Mouse (Mus musculus): ENCODE data around the gene Tcfl5. TPM values are rescaled to one million over a fixed set of nuclear protein-coding genes. Genes with fewer than 3 reads are reported as not detected.
A peak's percentile ranks its signal among the peaks of the same experiment; 100 is the strongest.

The Tcfl5 gene
- total RNA-seq (2014; fragmentation: Nextera tagmentation), result not detected in 2 replicates
- total RNA-seq (2017), result 0.15 TPM in 1 of 2 replicates, not detected in the other

DNA sequence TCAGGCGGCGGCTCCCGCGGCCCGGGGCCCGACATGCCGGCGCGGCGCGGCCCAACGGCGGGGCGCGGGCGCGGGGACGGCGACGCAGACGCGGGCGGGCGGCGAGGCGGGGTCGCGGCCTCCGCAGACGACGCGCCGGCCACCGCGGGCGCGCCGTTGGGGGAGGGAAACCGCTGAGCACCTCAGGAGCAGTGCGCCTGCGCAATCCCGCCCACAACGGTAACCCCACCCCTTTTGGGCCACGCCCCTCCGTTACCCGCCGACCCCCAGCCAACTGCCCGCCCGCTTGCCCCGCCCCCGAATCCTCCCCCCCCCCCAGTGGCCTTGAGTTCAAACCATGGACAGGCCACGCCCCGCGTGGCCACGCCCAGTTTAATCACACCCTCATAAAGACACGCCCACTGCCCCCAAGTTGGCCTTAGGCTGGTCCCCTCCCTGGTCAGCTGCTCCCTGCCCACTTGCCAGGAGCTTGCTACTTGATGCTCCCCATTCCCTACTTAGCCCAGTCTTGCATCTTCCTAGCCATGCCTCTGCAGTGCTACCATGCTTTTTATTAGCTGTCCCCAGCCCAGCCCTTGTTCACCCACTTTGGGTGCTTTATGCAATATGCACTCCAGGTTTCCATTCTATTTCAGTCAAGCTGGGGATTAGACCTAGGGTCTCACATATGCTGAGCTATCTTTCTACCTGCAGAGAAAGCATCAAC is at the start of gene Tcfl5:
Gene Tcfl5, minus strand, starts transcription at position 154 of the 706 bp plus-strand sequence.
- ATAC-seq (replicated peaks; ENCODE audit: low FRiP score, low TSS enrichment, poor library complexity, severe bottlenecking), result no peak

DNA sequence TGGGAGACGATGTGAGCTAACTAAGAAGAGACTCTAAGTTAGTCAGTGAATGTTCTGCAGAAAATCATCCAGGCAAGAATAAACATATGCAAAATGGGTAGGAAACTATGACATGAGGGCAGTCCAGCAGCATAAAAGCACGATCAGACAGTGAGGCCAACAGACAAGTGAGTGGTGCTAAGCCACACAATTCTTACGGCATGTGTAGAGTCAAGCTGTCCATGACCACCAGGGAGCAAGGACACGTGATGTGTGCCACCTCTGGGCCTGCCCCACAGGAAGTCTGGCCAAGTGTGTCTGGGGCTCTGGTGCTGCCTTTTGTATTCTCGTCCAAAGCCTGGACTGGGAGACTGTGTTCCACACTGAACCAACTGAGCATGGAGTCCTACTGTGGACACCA is 47.3 kb upstream of the Tcfl5 start:
- no peak for ATAC-seq (replicated peaks; ENCODE audit: low FRiP score, low TSS enrichment, poor library complexity, severe bottlenecking)

DNA sequence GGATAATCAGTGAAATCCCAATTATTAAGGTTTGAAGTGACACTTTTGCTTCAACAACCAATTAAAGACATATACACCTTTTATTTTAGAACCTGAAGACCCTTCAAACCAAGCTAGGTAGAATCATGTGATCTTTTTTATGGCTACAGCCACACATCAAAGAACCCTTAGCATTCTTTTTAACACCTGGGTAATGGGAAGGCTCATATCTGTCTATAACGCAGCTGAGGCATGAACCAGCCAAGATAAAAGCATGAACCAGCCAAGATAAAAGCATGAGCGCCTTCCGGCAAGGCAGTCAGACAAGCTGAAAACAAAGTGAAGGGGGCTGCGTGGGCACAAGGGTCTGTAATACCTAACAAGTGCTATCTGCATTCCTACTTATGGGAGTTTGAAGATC is 41.5 kb upstream of the Tcfl5 start:
- ATAC-seq (replicated peaks; ENCODE audit: low FRiP score, low TSS enrichment, poor library complexity, severe bottlenecking), result 0 out of 2 replicates have a peak, but pooled peaks have one; percentile 34

DNA sequence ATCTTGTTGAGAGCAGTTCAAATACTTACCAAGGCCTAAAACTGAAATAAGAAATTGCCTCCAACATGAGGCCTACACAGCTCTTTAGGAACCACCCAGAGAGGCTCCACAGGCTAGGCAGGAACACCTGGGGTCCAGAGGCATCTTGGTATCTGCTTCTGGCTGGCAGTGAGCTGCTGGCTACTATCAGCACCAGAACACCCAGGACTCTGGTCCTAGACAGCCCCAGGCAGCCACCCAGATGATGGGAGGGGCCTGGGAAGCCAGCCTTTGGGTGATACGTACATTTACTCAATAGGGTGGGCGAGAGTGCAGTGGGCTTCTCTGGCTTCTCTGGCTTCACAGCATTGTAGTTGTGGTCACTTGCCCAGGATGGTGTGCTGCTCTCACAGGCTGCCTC is 41.0 kb upstream of the Tcfl5 start:
- peak; percentile 76 for ATAC-seq (replicated peaks; ENCODE audit: low FRiP score, low TSS enrichment, poor library complexity, severe bottlenecking)

DNA sequence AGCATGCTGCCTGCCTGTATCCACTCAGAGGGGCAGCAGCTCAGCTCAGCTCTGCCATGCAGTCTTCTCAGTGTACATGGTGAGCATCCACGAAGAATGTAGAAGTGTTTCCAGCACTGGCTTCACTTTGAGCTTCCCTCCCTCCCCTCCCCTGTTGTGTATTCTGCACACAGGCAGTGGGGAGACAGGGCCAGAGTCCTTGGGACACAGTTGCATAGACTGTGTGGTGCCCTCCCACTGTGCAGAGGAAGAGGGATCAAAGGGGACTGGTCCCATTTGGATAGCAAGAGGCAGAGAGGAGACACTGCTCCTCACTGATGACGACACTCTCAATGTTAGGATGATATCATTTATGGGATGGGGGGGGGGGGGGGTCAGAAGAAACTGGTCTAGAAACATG is 38.7 kb upstream of the Tcfl5 start:
- ATAC-seq (replicated peaks; ENCODE audit: low FRiP score, low TSS enrichment, poor library complexity, severe bottlenecking), result no peak

DNA sequence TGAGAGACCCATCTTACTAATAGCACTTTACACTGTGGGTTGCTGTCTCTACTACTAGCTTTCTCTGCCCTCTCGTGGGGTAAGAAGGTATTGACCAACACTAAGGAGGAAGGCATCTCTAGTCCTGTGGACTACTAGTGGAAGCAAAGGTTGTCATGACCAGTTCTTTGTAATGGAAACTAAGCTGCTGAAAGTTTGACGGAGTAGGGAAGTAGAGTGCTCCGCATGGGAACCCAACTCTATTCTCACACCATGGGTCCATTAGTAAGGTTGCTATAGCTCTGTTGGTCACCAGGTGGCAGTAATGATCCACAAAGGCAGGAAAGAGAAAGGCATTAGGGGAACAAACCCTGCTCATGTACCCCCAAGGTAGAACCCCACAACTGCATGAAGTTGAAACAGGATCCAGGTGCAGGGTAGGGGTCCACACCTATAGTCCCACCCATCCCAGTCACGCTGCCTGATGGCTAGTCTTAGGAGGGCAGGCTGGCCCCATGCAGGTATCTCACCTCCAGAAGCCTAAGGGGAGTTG is 36.2 kb upstream of the Tcfl5 start:
- peak; percentile 78 for ATAC-seq (replicated peaks; ENCODE audit: low FRiP score, low TSS enrichment, poor library complexity, severe bottlenecking)

DNA sequence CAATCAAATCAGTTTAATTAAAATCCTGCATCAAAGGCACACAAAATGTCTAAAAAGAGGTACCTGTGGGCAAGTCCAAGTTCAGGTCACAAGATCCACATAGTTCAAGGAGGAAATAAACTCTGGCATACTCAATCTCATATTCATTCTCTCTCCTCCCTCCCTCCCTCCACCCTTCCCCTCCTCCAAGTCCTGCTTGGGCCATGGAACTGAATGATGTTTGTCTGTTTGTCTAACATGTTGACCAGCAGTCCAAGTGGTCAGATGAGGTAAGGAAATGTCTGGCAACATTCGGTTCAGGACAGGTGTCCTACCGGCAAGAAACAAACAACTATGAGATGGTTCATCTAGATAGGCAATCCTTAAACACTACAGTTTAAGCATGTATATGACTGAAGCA is 34.2 kb upstream of the Tcfl5 start:
- ATAC-seq (replicated peaks; ENCODE audit: low FRiP score, low TSS enrichment, poor library complexity, severe bottlenecking), result no peak

DNA sequence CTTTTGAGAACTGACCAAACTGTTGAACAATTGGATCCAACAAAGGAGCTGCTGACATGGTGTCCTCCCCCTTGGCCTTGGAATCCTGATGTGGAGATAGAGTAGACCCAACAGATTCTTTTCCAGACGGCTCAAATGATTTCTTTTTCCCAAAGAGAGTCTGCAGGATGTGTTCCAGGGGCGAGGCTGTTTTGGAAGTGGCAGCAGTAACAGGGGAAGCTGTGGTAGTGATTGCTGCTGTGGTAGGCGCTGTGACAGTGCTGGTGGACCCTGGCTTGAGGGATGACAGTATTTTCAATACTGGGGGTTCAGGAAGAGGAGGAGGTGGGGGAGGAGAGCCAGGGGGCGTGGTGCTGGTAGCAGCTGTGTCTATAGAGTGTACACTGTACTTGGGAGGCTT is 19.5 kb upstream of the Tcfl5 start:
- no peak for ATAC-seq (replicated peaks; ENCODE audit: low FRiP score, low TSS enrichment, poor library complexity, severe bottlenecking)

DNA sequence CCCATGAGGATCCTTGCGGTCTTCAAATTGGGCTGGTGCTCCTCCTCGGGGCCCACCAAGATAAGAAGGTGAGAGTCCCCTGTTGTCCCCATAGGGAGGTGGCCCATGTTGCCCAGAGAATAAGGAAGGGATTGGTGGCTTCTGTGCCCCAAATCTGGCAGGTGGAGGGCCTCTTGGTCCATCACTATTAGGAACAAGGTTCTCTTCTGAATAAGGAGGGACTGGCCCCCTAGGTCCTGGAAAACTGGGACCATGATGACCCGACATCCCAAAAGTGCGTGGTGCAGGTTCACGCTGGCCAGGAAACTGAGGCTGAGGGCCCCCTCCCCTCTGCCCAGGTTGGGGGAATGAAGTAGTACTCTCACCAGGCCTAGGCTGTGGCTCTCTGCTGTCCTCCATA is 18.0 kb upstream of the Tcfl5 start:
- no peak for ATAC-seq (replicated peaks; ENCODE audit: low FRiP score, low TSS enrichment, poor library complexity, severe bottlenecking)

DNA sequence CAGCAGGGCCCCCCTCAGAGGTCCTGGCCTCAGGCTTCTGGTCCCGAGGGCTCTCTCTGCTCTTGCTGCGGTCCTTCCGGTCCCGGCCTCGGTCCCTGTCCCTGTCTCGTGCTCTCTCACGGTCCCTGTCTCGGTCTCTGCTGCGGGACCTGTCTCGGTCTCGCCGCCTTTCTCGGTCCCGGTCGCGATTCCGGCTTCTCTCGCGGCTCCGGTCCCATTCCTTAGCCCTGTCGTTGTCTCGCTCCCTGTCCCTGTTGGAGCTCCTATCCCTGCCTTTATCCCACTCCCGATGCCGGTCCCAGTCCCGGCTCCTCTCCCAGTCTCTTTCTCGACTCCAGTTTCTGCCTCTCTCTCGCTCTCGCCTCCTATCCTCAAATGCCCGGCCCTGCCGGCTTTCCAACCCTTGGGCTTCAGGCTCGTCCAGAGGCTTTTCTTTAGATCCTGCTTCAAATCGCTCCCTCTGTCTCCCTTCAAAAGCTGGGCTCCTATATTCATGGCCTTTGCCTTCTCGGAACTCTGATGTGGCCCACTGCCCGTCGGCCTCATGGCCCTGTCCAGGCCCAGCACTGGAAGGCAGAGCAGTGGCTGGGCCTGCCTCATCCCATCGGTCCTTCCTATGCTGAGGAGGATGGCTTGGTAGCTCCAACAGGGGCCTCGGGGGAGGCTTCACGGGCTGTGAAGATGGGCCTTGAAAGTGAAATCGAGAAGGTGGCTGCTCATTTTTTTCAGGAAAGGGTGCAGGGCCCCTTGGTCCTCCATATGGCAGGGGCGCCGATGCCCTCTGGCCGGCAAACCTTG is 17.0 kb upstream of the Tcfl5 start:
- no peak for ATAC-seq (replicated peaks; ENCODE audit: low FRiP score, low TSS enrichment, poor library complexity, severe bottlenecking)

DNA sequence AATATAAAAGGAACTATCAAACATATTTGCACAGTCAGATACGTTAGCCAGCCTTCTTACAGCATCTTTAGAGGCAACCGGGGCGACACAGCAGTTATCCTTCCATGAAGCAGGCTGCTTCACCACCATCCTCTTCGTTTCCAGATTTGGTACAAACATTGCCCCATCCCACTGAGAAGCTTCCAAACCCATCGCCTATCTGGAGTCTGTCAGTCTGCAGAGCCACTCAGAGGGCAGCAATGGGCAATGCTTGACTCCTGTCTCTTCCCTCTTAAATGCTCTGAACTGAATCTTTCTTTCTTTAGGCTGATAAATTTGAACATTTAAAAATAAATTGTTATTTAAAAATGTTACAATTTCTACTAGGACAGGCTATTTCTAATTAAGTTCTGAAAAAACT is 15.9 kb upstream of the Tcfl5 start:
- ATAC-seq (replicated peaks; ENCODE audit: low FRiP score, low TSS enrichment, poor library complexity, severe bottlenecking), result no peak

DNA sequence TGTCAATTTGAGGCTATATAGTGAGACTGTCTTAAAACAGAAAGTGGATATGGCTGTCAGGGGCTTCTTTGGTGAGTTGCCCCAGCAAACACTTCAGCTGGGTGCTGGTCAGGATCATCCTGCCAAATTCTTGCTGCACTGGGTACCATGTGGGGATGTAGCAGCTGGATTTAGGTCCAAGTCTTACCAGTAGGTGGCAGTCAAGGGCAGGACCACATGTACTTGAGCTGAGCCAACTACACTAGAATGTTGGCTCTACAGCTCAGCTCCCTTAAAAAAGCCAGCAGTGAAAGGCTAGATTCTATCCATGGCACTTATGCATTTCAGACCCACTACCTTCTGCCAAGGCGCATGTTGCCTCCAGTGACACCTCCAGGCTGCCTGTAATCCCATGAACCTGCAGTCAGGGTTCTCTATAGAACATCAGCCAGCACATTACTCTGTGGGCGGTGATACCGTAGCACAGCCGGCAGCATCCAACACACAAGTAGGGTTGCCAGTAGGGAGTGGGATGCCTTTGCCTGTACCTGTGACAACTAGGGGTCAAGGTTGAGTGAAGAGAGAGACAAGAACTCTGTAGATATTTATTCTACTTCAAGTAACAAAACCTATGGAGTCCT is 15.0 kb upstream of the Tcfl5 start:
- peak; percentile 88 for ATAC-seq (replicated peaks; ENCODE audit: low FRiP score, low TSS enrichment, poor library complexity, severe bottlenecking)

DNA sequence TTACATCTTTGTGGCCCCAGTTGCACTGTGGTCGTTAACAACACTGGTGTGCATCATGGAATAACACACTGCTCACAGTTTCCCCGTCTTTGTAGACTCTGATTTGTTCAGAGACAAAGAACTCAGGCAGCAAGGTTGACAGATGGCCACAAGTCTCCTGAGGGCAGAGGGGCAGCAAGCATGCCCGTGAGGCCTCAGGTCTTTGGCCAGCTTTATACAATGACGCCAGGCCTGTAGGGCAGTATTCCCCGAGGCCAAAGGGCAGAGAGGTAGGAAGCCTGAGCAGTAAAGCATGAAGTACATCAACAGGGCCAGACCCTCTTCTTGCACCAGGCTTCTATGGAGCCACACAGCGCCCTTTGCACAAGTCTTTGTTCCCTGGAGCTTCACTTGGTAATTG is 12.6 kb upstream of the Tcfl5 start:
- ATAC-seq (replicated peaks; ENCODE audit: low FRiP score, low TSS enrichment, poor library complexity, severe bottlenecking), result no peak

DNA sequence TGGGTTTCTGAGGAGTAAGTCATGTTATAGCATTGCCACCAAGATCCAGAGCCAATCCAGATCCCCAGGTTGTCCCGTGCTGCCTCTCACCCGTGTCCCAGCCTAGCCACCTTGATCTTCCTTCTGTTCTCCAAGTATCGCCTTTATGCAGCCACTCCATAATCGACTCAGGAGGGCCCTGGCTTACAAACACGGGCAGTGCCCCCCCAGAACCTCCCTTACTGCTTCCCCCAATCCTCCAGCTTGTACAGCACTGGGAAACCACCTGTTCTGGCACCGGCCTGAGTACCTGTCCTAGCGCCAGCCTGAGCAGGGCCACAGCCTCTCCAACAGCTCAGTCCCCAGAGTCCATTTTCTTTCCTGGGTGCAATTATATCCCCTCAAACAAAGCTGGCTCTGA is 12.2 kb upstream of the Tcfl5 start:
- ATAC-seq (replicated peaks; ENCODE audit: low FRiP score, low TSS enrichment, poor library complexity, severe bottlenecking), result no peak

DNA sequence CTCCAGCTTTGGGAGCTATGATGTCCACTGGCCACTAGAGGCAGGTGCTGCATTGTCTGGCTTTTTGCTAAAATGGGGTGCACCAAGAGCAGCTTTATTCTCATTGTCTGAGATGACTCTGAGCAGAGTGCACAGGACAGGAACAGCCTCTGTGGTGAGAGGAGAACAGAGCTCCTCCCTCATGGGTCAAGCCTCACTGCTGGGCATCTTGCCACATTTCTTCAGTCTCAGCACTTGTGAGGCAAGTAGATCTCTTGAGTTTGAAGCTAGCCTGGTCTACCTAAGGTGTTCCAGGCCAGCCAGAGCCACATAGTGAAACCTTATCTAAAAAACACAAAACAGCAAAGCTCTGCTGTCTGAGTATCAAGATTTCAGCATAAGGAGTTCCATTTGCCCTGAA is 4.3 kb upstream of the Tcfl5 start:
- ATAC-seq (replicated peaks; ENCODE audit: low FRiP score, low TSS enrichment, poor library complexity, severe bottlenecking), result peak; percentile 37; the same call in 1 of the 2 replicates

DNA sequence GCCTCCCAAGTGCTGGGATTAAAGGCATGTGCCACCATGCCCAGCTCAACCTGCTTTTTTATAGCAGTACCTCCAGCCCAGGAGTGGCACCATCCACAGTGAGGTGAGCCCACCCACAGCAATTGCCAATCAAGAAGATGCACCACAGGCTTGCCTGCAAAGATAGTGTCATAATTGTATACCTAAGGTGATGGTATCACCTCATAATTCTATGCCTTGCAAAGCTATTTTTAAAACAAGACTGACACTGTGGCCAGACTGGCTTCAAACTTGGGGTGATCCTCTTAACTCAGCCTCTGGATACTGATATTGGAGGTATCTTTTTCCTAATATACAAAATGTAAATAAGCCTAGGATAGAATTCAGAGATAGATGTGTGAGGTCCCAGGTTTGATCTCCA is 1.1 kb upstream of the Tcfl5 start:
- no peak for ATAC-seq (replicated peaks; ENCODE audit: low FRiP score, low TSS enrichment, poor library complexity, severe bottlenecking)

DNA sequence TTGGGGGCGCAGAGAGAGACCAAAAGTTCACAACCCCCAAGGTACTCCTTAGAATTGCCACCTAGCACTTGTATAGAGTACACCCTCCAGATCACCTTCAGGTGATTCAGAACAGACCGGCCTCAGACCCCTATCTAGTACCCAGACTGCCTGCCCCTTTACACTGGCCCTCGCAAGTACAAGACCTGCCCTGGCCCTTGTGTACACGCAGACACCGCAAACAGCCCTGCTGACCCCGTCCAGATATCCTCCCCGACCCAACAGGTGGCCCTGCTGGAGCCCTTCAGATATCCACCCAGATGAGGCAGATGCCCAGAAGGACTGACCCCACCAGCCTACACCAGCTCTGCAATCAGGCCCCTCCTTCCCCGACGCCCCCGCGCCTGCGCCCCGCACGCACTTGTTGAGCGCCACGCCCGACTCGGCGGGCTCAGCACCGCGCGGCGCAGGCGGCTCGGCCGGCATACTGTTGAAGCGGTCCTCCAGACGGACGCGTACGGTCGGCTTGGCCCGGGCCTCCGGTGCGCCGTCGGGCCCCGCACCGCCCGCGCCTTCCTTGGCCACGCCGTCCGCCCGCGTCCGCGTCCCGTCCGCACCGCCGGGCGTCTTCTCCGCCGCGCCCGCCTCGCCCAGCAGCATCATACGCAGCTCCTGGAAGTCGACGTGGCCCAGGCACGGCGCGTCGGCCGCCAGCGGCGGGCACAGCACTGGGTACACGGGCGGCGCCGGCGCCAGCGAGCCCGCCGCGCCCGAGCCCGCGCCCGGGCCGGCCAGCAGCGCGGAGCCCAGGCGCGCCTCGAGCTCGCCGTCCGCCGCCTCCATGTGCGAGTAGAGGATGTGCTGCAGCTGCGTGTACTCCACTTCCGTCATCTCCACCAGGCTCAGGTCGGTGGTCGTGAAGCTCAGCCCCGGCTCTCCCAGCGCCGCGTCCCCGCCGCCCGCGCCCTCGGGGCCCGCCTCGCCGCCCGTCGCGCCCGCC is 643 bp downstream of the Tcfl5 start:
- no peak for ATAC-seq (replicated peaks; ENCODE audit: low FRiP score, low TSS enrichment, poor library complexity, severe bottlenecking)

DNA sequence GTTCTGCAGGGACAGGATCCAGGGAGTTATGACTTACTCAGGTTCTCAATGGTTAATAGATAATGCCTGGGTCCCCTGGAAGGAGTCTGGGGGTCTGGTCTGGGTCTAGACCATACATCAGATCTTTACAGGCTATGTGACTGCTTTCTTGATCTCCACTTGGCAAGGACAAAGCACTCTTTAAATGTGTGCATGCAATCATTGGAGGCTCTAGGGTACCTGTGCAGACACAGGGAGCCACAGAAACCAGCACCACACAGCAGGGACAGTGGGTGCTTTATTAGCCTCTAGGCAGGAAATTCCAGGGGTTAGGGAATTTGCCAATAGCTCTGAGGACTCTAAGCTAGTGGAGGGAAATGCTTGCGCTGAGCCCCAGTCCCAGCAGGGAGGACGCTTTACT is 30.6 kb downstream of the Tcfl5 start:
- ATAC-seq (replicated peaks; ENCODE audit: low FRiP score, low TSS enrichment, poor library complexity, severe bottlenecking), result no peak

DNA sequence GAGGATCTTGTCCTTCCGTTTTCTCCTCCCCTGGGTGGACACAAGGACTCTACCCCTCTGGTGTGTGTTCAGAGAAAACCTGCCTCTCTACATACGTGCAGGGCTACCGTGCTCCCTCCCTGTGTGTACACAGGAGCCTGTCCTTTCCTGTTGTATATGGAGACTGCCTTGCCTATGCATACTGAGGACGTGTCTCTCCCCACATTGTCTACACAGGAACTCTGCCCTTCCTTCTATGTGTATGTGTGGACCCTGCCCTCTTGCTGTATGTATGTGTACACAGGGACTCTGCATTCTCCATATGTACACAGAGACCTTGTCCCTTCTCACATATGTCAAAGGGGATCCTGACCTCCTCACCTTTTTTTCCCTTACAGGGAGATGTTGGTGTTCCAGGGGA is 32.2 kb downstream of the Tcfl5 start:
- no peak for ATAC-seq (replicated peaks; ENCODE audit: low FRiP score, low TSS enrichment, poor library complexity, severe bottlenecking)

All from megakaryocyte-erythroid progenitor cell, adult 5-6 weeks (primary cell).